Mouse (Mus musculus) cerebellum, adult 2 months (tissue): ENCODE measurements around the gene Psenen.

Experiments
- CTCF ChIP-seq: fragments of 200-500 bp; IDR thresholded peaks from 2 replicates; pipeline ENCODE4 v1.5.1; 2011; ENCODE audit warnings: low read depth, mild to moderate bottlenecking, control low read depth, low read length, moderate library complexity, borderline replicate concordance; ENCODE audit not compliant: insufficient read depth
- POLR2A ChIP-seq: fragments of 200-500 bp; IDR thresholded peaks from 2 replicates; pipeline ENCODE4 v1.6.1; 2011; ENCODE audit warnings: low read length, control low read depth, borderline replicate concordance; ENCODE audit not compliant: insufficient read depth

DNA sequence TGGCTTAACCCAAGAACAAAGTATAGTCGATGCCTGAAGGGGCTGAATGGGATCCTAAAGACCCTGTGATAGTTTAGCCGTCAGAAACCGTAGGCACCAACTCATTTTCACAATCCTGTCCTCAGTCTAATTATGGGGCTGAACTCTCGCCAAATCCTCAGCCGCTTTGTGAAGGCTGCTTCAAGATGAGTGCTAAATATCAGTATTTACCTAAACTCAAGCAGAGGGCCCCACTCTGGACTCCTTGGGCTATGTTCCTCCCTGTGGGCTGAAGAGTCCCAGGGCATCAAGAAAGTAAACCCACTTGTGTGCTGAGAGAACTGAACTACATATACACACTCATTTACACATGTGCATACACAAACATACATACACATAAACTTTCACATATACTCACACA lies 33.4 kb upstream of the Psenen start:
- TF ChIP-seq POLR2A (no peak), CTCF (no peak)
